Mouse (Mus musculus) heart, postnatal 36 days (tissue): Measurements from ENCODE around the gene Lrrc20. TPM values are rescaled to one million over a fixed set of nuclear protein-coding genes. Genes with fewer than 3 reads are reported as not detected.

Source experiments
- DNase-seq, 2 experiments: peaks; one replicate each; pipeline ENCODE4 v3.0.0; 2021 to 2022
- intact Hi-C: fragments of 180-260 bp; cut with DNase I; formaldehyde crosslinking; loops from one replicate; pipeline ENCODE4 v1.15.1; 2025
- total RNA-seq, 2 experiments: library from RNA; stranded (reverse); gene quantifications; 2 replicates each; pipeline ENCODE4 v1.2.3; 2021

The Lrrc20 gene
- total RNA-seq, 2 experiments from 2014 or later = 29.5 to 31.6 TPM

- intact Hi-C loops = no loop called here
- peak in 1 of 2 experiments; percentile 18 for DNase-seq
Observed at GRCm38 (mm10) chr10:61466873-61467272, 8.7 kb upstream of the Lrrc20 start.

GRCm38 (mm10) chr10:61468900-61469299 is 6.7 kb upstream of the Lrrc20 start:
- intact Hi-C loops = no loop called here
- no peak for DNase-seq

GRCm38 (mm10) chr10:61473640-61474039 is 2.0 kb upstream of the Lrrc20 start:
- peak in 1 of 2 experiments; percentile 30 for DNase-seq

GRCm38 (mm10) chr10:61474344-61474743 is 1.3 kb upstream of the Lrrc20 start:
- DNase-seq = no peak
- intact Hi-C loops = no loop called here

More at GRCm38 (mm10) chr10:61473640-61474039, 2.0 kb upstream of the Lrrc20 start:
- intact Hi-C loops = no loop called here

- intact Hi-C loops = no loop called here
- peak in 1 of 2 experiments; percentile 20 for DNase-seq
Observed at GRCm38 (mm10) chr10:61476440-61477165, 1.0 kb downstream of the Lrrc20 start.

GRCm38 (mm10) chr10:61479461-61479860 is 3.9 kb downstream of the Lrrc20 start:
- no peak for DNase-seq

GRCm38 (mm10) chr10:61479927-61480326 is 4.3 kb downstream of the Lrrc20 start:
- no peak for DNase-seq
- intact Hi-C loops = no loop called here

More at GRCm38 (mm10) chr10:61479461-61479860, 3.9 kb downstream of the Lrrc20 start:
- intact Hi-C loops = no loop called here

GRCm38 (mm10) chr10:61480488-61480887 is 4.9 kb downstream of the Lrrc20 start:
- intact Hi-C loops = no loop called here
- no peak for DNase-seq

- DNase-seq = no peak
- intact Hi-C loops = no loop called here
Observed at GRCm38 (mm10) chr10:61482771-61483170, 7.2 kb downstream of the Lrrc20 start.

- intact Hi-C loops = no loop called here
- no peak for DNase-seq
Observed at GRCm38 (mm10) chr10:61484801-61485200, 9.2 kb downstream of the Lrrc20 start.

GRCm38 (mm10) chr10:61486551-61487339 is 11.1 kb downstream of the Lrrc20 start:
- no peak for DNase-seq
- intact Hi-C loops = no loop called here

- DNase-seq = no peak
- intact Hi-C loops = no loop called here
Observed at GRCm38 (mm10) chr10:61488522-61489110, 13.0 kb downstream of the Lrrc20 start.

GRCm38 (mm10) chr10:61491573-61491972 is 16.0 kb downstream of the Lrrc20 start:
- intact Hi-C loops = loop anchor here (5.0 kb wide), 1 partner anchor 166 kb away; no protein-coding TSS in a partner anchor
- no peak for DNase-seq

- DNase-seq = peak; percentile 78 to 81
- intact Hi-C loops = loop anchor here (1.0 to 5.0 kb wide), 2 partner anchors 110 to 165 kb away; no protein-coding TSS in a partner anchor
Observed at GRCm38 (mm10) chr10:61492040-61492439, 16.4 kb downstream of the Lrrc20 start.

GRCm38 (mm10) chr10:61495461-61495860 is 19.9 kb downstream of the Lrrc20 start:
- intact Hi-C loops = no loop called here
- no peak for DNase-seq

- DNase-seq = no peak
- intact Hi-C loops = no loop called here
Observed at GRCm38 (mm10) chr10:61496231-61496630, 20.6 kb downstream of the Lrrc20 start.

- DNase-seq = no peak
- intact Hi-C loops = no loop called here
Observed at GRCm38 (mm10) chr10:61499505-61500466, 24.2 kb downstream of the Lrrc20 start.

- DNase-seq = no peak
- intact Hi-C loops = no loop called here
Observed at GRCm38 (mm10) chr10:61500756-61501155, 25.2 kb downstream of the Lrrc20 start.

- no peak for DNase-seq
- intact Hi-C loops = no loop called here
Observed at GRCm38 (mm10) chr10:61504073-61504472, 28.5 kb downstream of the Lrrc20 start.
